Mouse (Mus musculus) MN1 (cell line): ENCODE results near the gene Pakap.

ENCODE experiments used
- DNase-seq: peaks from one replicate; pipeline ENCODE4 v3.0.0-alpha.2; 2016; ENCODE audit warnings: low spot score

The Pakap gene

GRCm38 (mm10) chr4:57719370-57719769 is 151.4 kb downstream of the Pakap start:
- no peak for DNase-seq

GRCm38 (mm10) chr4:57720869-57721361 is 152.9 kb downstream of the Pakap start:
- DNase-seq: no peak

GRCm38 (mm10) chr4:57722296-57722695 is 154.3 kb downstream of the Pakap start:
- DNase-seq: no peak

GRCm38 (mm10) chr4:57723659-57724058 is 155.7 kb downstream of the Pakap start:
- DNase-seq: no peak

- DNase-seq: no peak
These were observed 157.6 kb downstream of the Pakap start for GRCm38 (mm10) chr4:57725569-57725968.

- no peak for DNase-seq
These were observed 160.7 kb downstream of the Pakap start for GRCm38 (mm10) chr4:57728611-57729183.

GRCm38 (mm10) chr4:57730047-57730446 is 162.1 kb downstream of the Pakap start:
- no peak for DNase-seq

GRCm38 (mm10) chr4:57730801-57731598 is 163.0 kb downstream of the Pakap start:
- no peak for DNase-seq

GRCm38 (mm10) chr4:57732351-57732750 is 164.4 kb downstream of the Pakap start:
- no peak for DNase-seq

GRCm38 (mm10) chr4:57733445-57733844 is 165.5 kb downstream of the Pakap start:
- DNase-seq: no peak

GRCm38 (mm10) chr4:57735426-57735825 is 167.4 kb downstream of the Pakap start:
- no peak for DNase-seq

GRCm38 (mm10) chr4:57738856-57739552 is 171.0 kb downstream of the Pakap start:
- no peak for DNase-seq

- no peak for DNase-seq
These were observed 175.4 kb downstream of the Pakap start for GRCm38 (mm10) chr4:57743325-57743929.

GRCm38 (mm10) chr4:57750651-57751050 is 182.7 kb downstream of the Pakap start:
- DNase-seq: no peak

- no peak for DNase-seq
These were observed 183.1 kb downstream of the Pakap start for GRCm38 (mm10) chr4:57751054-57751453.

- DNase-seq: no peak
These were observed 183.6 kb downstream of the Pakap start for GRCm38 (mm10) chr4:57751566-57751965.

GRCm38 (mm10) chr4:57755085-57755484 is 187.1 kb downstream of the Pakap start:
- no peak for DNase-seq

GRCm38 (mm10) chr4:57757997-57758396 is 190.0 kb downstream of the Pakap start:
- no peak for DNase-seq

GRCm38 (mm10) chr4:57762424-57762823 is 194.4 kb downstream of the Pakap start:
- no peak for DNase-seq

- no peak for DNase-seq
These were observed 196.4 kb downstream of the Pakap start for GRCm38 (mm10) chr4:57764392-57764791.

GRCm38 (mm10) chr4:57764926-57765325 is 196.9 kb downstream of the Pakap start:
- no peak for DNase-seq

- no peak for DNase-seq
These were observed 197.8 kb downstream of the Pakap start for GRCm38 (mm10) chr4:57765806-57766205.
